Mouse (Mus musculus) c-Kit-positive CD71-negative TER-119-negative erythroid progenitor cells, embryonic 14.5 days (primary cell): Measurements from ENCODE around the gene Bola1.
"Not testable (repeated sequence)": the region's sequence is repeated elsewhere in the genome, so short reads cannot be mapped to it uniquely, and the experiment has no call there.

Source experiments
- DNase-seq: peaks from one replicate; pipeline ENCODE4 v3.0.0-alpha.2; 2013; ENCODE audit warnings: low read depth

Bola1 gene

GRCm38 (mm10) chr3:96180727-96181477 lies 38.6 kb downstream of the Bola1 start, which contains the start of gene Sv2a:
Sv2a (plus strand) TSS chr3:96181151.
- DNase-seq: no peak

- no peak for DNase-seq
Measured at GRCm38 (mm10) chr3:96179531-96179930, 40.0 kb downstream of the Bola1 start.

- no peak for DNase-seq
Measured at GRCm38 (mm10) chr3:96178902-96179301, 40.6 kb downstream of the Bola1 start.

- no peak for DNase-seq
Measured at GRCm38 (mm10) chr3:96178427-96178826, 41.1 kb downstream of the Bola1 start.

- no peak for DNase-seq
Measured at GRCm38 (mm10) chr3:96175251-96175650, 44.3 kb downstream of the Bola1 start.

- not testable (repeated sequence) for DNase-seq
Measured at GRCm38 (mm10) chr3:96174042-96174441, 45.5 kb downstream of the Bola1 start.

- DNase-seq: no peak
Measured at GRCm38 (mm10) chr3:96173185-96173584, 46.3 kb downstream of the Bola1 start.

GRCm38 (mm10) chr3:96172197-96173178 lies 47.0 kb downstream of the Bola1 start, which contains the start of gene Sf3b4:
Sf3b4 (plus strand) TSS chr3:96172332.
- peak; percentile 73 for DNase-seq

- DNase-seq: no peak
Measured at GRCm38 (mm10) chr3:96171583-96172196, 47.8 kb downstream of the Bola1 start.

GRCm38 (mm10) chr3:96170976-96171545 lies 48.4 kb downstream of the Bola1 start:
- no peak for DNase-seq

GRCm38 (mm10) chr3:96170276-96170675 lies 49.2 kb downstream of the Bola1 start:
- no peak for DNase-seq

- no peak for DNase-seq
Measured at GRCm38 (mm10) chr3:96168466-96169158, 50.9 kb downstream of the Bola1 start.

- no peak for DNase-seq
Measured at GRCm38 (mm10) chr3:96163040-96163439, 56.5 kb downstream of the Bola1 start.

- no peak for DNase-seq
Measured at GRCm38 (mm10) chr3:96161869-96162840, 57.4 kb downstream of the Bola1 start, which contains the start of gene Mtmr11. Mtmr11 (plus strand) TSS chr3:96162004.

- no peak for DNase-seq
Measured at GRCm38 (mm10) chr3:96160803-96161516, 58.5 kb downstream of the Bola1 start.

- peak; percentile 34 for DNase-seq
Measured at GRCm38 (mm10) chr3:96160222-96160802, 59.2 kb downstream of the Bola1 start.

- no peak for DNase-seq
Measured at GRCm38 (mm10) chr3:96159820-96160219, 59.7 kb downstream of the Bola1 start.

- DNase-seq: no peak
Measured at GRCm38 (mm10) chr3:96155501-96155900, 64.0 kb downstream of the Bola1 start.

- no peak for DNase-seq
Measured at GRCm38 (mm10) chr3:96152611-96153010, 66.9 kb downstream of the Bola1 start.
